Mouse (Mus musculus) olfactory bulb, adult 2 months (tissue): ENCODE measurements around the gene Ahctf1.

Experiments used
- CTCF ChIP-seq: fragments of 200-500 bp; IDR thresholded peaks from 2 replicates; pipeline ENCODE4 v1.5.1; 2012; ENCODE audit warnings: low read depth, mild to moderate bottlenecking, low read length, moderate library complexity; ENCODE audit not compliant: insufficient read depth
- POLR2A ChIP-seq: fragments of 200-500 bp; IDR thresholded peaks from 2 replicates; pipeline ENCODE4 v1.6.1; 2012; ENCODE audit warnings: mild to moderate bottlenecking, low read depth, low read length, moderate library complexity; ENCODE audit not compliant: insufficient read depth

DNA sequence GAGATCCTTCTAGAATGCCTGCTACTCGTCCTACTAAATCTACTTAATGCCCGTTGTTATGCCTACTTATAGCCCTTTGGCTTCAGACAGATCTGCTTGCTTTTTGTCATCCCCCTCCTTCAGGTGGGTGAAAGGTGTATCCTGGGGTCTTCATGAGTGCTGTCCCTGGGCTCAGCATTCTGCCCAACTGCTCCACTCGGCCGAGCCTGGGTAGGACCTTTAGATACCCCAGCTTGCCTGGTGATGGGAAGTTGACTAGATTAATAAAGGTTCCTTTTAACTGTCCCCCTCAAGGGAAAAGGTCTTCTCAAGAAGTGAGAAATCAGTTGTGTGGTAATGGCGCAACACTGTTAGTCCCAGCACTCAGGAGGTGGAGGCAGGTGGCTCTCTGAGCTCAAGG is 24.6 kb upstream of the Ahctf1 start:
- no peak for TF ChIP-seq CTCF
- TF ChIP-seq POLR2A, result no peak
